Mouse (Mus musculus) MEL (cell line): ENCODE data around the gene Cpt1a. TPM values are rescaled to one million over a fixed set of nuclear protein-coding genes. Genes with fewer than 3 reads are reported as not detected.

ENCODE experiments used
- DNase-seq: peaks from one replicate; pipeline ENCODE4 v3.0.0; 2011; ENCODE audit warnings: low read depth, low spot score
- H3K27ac ChIP-seq: 2 replicates; pipeline ENCODE4 v1.5.1; 2012; ENCODE audit warnings: low read depth, mild to moderate bottlenecking, control low read depth, low read length, moderate library complexity; ENCODE audit not compliant: control insufficient read depth
- H3K27me3 ChIP-seq, 2 experiments: fragments of 150-350 bp in 1 of 2; sonication (generic) in 1 of 2; 2 replicates each; pipeline ENCODE4 v1.6.1; 2012; ENCODE audit warnings: low read length in 2 of 2, mild to moderate bottlenecking in 2 of 2, improper control_type of control experiment in 1 of 2, moderate library complexity in 1 of 2; ENCODE audit not compliant: insufficient read depth in 2 of 2, control insufficient read depth in 1 of 2
- H3K36me3 ChIP-seq, 2 experiments: 2 replicates each; pipeline ENCODE4 v1.6.1; 2012 to 2014; ENCODE audit warnings: low read length in 2 of 2, improper control_type of control experiment in 1 of 2, inconsistent platforms in 1 of 2, mild to moderate bottlenecking in 1 of 2; ENCODE audit not compliant: insufficient read depth in 2 of 2, control insufficient read depth in 1 of 2
- H3K4me1 ChIP-seq, 2 experiments: fragments of 150-350 bp in 1 of 2; sonication (generic) in 1 of 2; 2 replicates each; pipeline ENCODE4 v1.6.1; 2012; ENCODE audit warnings: low read length in 2 of 2, improper control_type of control experiment in 1 of 2, mild to moderate bottlenecking in 1 of 2; ENCODE audit not compliant: insufficient read depth in 2 of 2, control insufficient read depth in 1 of 2
- H3K4me3 ChIP-seq, 2 experiments: fragments of 150-350 bp in 1 of 2; sonication (generic) in 1 of 2; 2 replicates each; pipeline ENCODE4 v1.5.1; 2012; ENCODE audit warnings: low read depth in 2 of 2, low read length in 2 of 2, mild to moderate bottlenecking in 2 of 2, moderate library complexity in 2 of 2, control low read depth in 1 of 2, improper control_type of control experiment in 1 of 2; ENCODE audit not compliant: control insufficient read depth in 1 of 2, insufficient read depth in 1 of 2
- H3K79me2 ChIP-seq: 2 replicates; pipeline ENCODE4 v1.6.1; 2012; ENCODE audit warnings: mild to moderate bottlenecking, low read length, moderate library complexity; ENCODE audit not compliant: control insufficient read depth, poor library complexity, insufficient read depth
- H3K9ac ChIP-seq: 2 replicates; pipeline ENCODE4 v1.6.1; 2012; ENCODE audit warnings: low read depth, mild to moderate bottlenecking, control low read depth, low read length, moderate library complexity; ENCODE audit not compliant: control insufficient read depth, poor library complexity, severe bottlenecking
- H3K9me3 ChIP-seq: fragments of 150-350 bp; sonication (generic); replicated peaks from 2 replicates; pipeline ENCODE4 v1.6.1; 2012; ENCODE audit warnings: mild to moderate bottlenecking, low read length, improper control_type of control experiment, moderate library complexity; ENCODE audit not compliant: insufficient read depth
- CHD2 ChIP-seq: IDR thresholded peaks from 2 replicates; pipeline ENCODE4 v1.6.1; 2011; ENCODE audit warnings: low read length, improper control_type of control experiment
- ETS1 ChIP-seq: IDR thresholded peaks from 2 replicates; pipeline ENCODE4 v1.6.1; 2012; ENCODE audit warnings: low read depth, mild to moderate bottlenecking, inconsistent platforms, low read length, improper control_type of control experiment, moderate library complexity
- GATA1 ChIP-seq: IDR thresholded peaks from 2 replicates; pipeline ENCODE4 v1.6.1; 2011; ENCODE audit warnings: low read depth, low read length, improper control_type of control experiment
- JUND ChIP-seq: IDR thresholded peaks from 2 replicates; pipeline ENCODE4 v1.6.1; 2011; ENCODE audit warnings: low read depth, mild to moderate bottlenecking, improper control_type of control experiment, low read length
- KAT2A ChIP-seq: conservative IDR thresholded peaks from 2 replicates; pipeline ENCODE4 v1.6.1; 2012; ENCODE audit warnings: low read depth, low read length, improper control_type of control experiment, inconsistent platforms
- MAX ChIP-seq: IDR thresholded peaks from 2 replicates; pipeline ENCODE4 v1.6.1; 2011; ENCODE audit warnings: low read length, improper control_type of control experiment
- MEF2A ChIP-seq: IDR thresholded peaks from 2 replicates; pipeline ENCODE4 v1.6.1; 2014; ENCODE audit warnings: low read depth, mild to moderate bottlenecking, inconsistent platforms, low read length, improper control_type of control experiment; ENCODE audit not compliant: poor library complexity, insufficient replicate concordance, severe bottlenecking; ENCODE audit errors: extremely low read depth
- MXI1 ChIP-seq: IDR thresholded peaks from 2 replicates; pipeline ENCODE4 v1.6.1; 2011; ENCODE audit warnings: mild to moderate bottlenecking, low read depth, low read length, improper control_type of control experiment
- MYC ChIP-seq: IDR thresholded peaks from 2 replicates; pipeline ENCODE4 v1.6.1; 2011; ENCODE audit warnings: low read depth, mild to moderate bottlenecking, low read length, improper control_type of control experiment, moderate library complexity
- NELFE ChIP-seq: IDR thresholded peaks from 2 replicates; pipeline ENCODE4 v1.6.1; 2011; ENCODE audit warnings: low read depth, low read length, improper control_type of control experiment
- RCOR1 ChIP-seq: IDR thresholded peaks from 2 replicates; pipeline ENCODE4 v1.6.1; 2012; ENCODE audit warnings: low read depth, mild to moderate bottlenecking, inconsistent platforms, low read length, improper control_type of control experiment
- SIN3A ChIP-seq: IDR thresholded peaks from 2 replicates; pipeline ENCODE4 v1.6.1; 2012; ENCODE audit warnings: low read length, improper control_type of control experiment, inconsistent platforms
- SMC3 ChIP-seq: IDR thresholded peaks from 2 replicates; pipeline ENCODE4 v1.6.1; 2011; ENCODE audit warnings: low read depth, low read length, improper control_type of control experiment
- TAL1 ChIP-seq: IDR thresholded peaks from 2 replicates; pipeline ENCODE4 v1.6.1; 2012; ENCODE audit warnings: mild to moderate bottlenecking, inconsistent platforms, low read length, moderate library complexity, mixed read lengths
- TBP ChIP-seq: IDR thresholded peaks from 2 replicates; pipeline ENCODE4 v1.8.0; 2011; ENCODE audit warnings: low read depth, low read length, improper control_type of control experiment
- TCF12 ChIP-seq: IDR thresholded peaks from 2 replicates; pipeline ENCODE4 v1.6.1; 2014; ENCODE audit warnings: low read depth, mild to moderate bottlenecking, inconsistent platforms, low read length, improper control_type of control experiment, moderate library complexity
- UBTF ChIP-seq: IDR thresholded peaks from 2 replicates; pipeline ENCODE4 v1.6.1; 2012; ENCODE audit warnings: low read depth, mild to moderate bottlenecking, inconsistent platforms, low read length, improper control_type of control experiment, moderate library complexity, borderline replicate concordance; ENCODE audit not compliant: insufficient read depth
- USF1 ChIP-seq: IDR thresholded peaks from 2 replicates; pipeline ENCODE4 v1.6.1; 2014; ENCODE audit warnings: low read depth, mild to moderate bottlenecking, inconsistent platforms, low read length, improper control_type of control experiment, moderate library complexity
- USF2 ChIP-seq, 2 experiments: IDR thresholded peaks; 2 replicates each; pipeline ENCODE4 v1.6.1; 2011 to 2012; ENCODE audit warnings: improper control_type of control experiment in 2 of 2, low read length in 2 of 2, borderline replicate concordance in 1 of 2, inconsistent platforms in 1 of 2, low read depth in 1 of 2, mild to moderate bottlenecking in 1 of 2; ENCODE audit not compliant: insufficient read depth in 1 of 2
- ZC3H11A ChIP-seq: IDR thresholded peaks from 2 replicates; pipeline ENCODE4 v1.6.1; 2012; ENCODE audit warnings: low read depth, mild to moderate bottlenecking, inconsistent platforms, low read length, improper control_type of control experiment
- ZKSCAN1 ChIP-seq: IDR thresholded peaks from 2 replicates; pipeline ENCODE4 v1.6.1; 2012; ENCODE audit warnings: low read depth, mild to moderate bottlenecking, inconsistent platforms, low read length, improper control_type of control experiment, moderate library complexity
- ZMIZ1 ChIP-seq: IDR thresholded peaks from 2 replicates; pipeline ENCODE4 v1.6.1; 2012; ENCODE audit warnings: low read depth, mild to moderate bottlenecking, inconsistent platforms, low read length, improper control_type of control experiment, moderate library complexity
- polyA plus RNA-seq, 2 experiments: library from polyadenylated mRNA; stranded (reverse) in 1 of 2; unstranded in 1 of 2; fragments of >175 nt in 1 of 2; fragments of >200 nt in 1 of 2; gene quantifications; 2 replicates each; pipeline versions ENCODE4 v1.2.1 to v1.2.4; 2012; ENCODE audit warnings: low replicate concordance in 2 of 2, low read depth in 1 of 2; ENCODE audit not compliant: insufficient read length in 2 of 2, insufficient read depth in 1 of 2, missing spikeins in 1 of 2
- total RNA-seq: library from RNA; depleted of rRNA; stranded (reverse); fragments of 300-350 nt; gene quantifications from 2 replicates; pipeline ENCODE4 v1.2.3, GENCODE M21; 2012

The Cpt1a gene
- total and polyA plus RNA-seq, 3 experiments, result 16.1 to 40.4 TPM; not detected in 1

DNA sequence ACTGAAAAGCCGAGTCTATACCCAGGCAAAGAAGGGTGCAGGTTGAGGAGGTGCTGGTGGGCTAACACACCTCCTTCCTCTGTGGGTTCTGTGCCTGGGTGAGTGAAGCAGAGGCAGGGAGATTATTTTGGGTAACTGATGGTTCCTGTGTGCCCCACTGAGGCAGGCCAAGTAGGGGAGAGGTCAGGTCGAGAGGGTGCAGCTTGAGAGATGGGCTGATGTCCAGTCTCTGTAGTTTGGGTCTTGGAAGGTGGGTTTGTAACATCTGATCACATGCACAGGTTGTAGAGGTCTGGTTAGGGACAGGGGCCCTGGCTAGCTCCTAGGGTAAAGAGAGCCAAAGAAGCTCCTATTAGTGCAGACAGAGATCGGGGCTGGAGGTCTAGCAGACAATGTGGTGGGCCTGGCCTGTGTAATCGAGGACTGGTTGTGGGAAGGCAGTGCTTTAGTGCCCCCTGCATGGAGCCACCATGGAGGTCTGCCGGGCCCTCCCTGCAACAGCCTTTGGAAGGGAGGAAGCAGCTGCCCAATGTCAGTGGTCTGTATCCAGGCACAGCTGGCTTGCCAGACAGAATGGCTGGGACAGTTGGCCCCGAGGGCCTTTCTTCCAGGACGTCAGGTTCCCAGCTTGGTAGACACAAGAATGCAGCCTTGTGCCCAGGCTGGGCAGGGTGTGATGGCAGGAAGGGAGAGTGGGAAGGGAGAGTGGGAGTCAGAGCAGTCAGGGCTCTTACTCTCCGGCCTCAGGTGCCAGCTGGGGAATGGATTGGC, 14.5 kb downstream of the Cpt1a start:
- no peak for TF ChIP-seq ZC3H11A
- no peak for TF ChIP-seq SIN3A
- TF ChIP-seq ETS1, result no peak
- TF ChIP-seq SMC3, result no peak
- TF ChIP-seq RCOR1, result no peak
- TF ChIP-seq USF2 (IDR thresholded peaks at IDR 0.05; ENCODE audit: borderline replicate concordance in 1 of 2, insufficient read depth in 1 of 2, low read depth in 1 of 2, low read length in 2 of 2), result no peak
- no peak for TF ChIP-seq CHD2
- Histone ChIP-seq H3K27ac (no peak overlapping the region), H3K4me3 (no peak overlapping the region), H3K9ac (no peak overlapping the region), H3K79me2 (no peaks in the 10 kb centered on the region), H3K27me3 (no peaks in the 10 kb centered on the region), H3K9me3 (no peaks in the 10 kb centered on the region), H3K4me1 (peaks cover 10 to 23% of the 10 kb centered on the region in 2 experiments), H3K36me3 (peaks cover 0 to 22% of the 10 kb centered on the region in 2 experiments; a peak in 2 of 4 replicates)
- DNase-seq, result no peak

DNA sequence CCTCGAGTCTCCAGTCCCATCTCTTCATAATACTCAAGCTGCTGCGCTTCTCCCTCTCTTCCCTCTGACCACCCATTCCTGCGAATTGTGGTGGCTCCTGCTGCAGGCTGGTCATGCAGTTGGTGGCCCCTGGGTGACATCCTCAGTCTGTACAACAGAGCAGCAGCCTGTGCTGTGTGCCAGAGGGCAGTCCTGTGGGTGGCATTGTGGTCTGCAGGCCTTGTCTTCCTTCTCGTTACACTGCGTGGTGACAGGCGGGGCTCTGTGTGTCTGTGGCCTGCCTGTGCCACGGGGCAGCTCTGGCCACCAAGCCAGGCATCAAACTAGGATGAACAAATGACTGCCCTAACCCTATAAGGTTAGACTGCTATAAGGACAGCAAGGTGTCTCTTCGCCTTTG, 17.1 kb downstream of the Cpt1a start:
- TF ChIP-seq TCF12 (no peak), MYC (no peak), TAL1 (no peak), MEF2A (no peak), UBTF (no peak), SIN3A (no peak), ZKSCAN1 (no peak), JUND (no peak), MXI1 (no peak), TBP (no peak), USF2 (IDR thresholded peaks at IDR 0.05; ENCODE audit: borderline replicate concordance in 1 of 2, insufficient read depth in 1 of 2, low read depth in 1 of 2, low read length in 2 of 2) (no peak), ETS1 (no peak), ZMIZ1 (no peak), MAX (no peak), KAT2A (no peak), GATA1 (no peak), NELFE (no peak), USF1 (no peak)
- H3K9me3 ChIP-seq, result no peaks in the 10 kb centered on the region
- peaks cover 2 to 10% of the 10 kb centered on the region in 2 experiments for H3K4me1 ChIP-seq
- H3K79me2 ChIP-seq, result no peaks in the 10 kb centered on the region
- H3K27ac ChIP-seq, result no peak overlapping the region
- no peak overlapping the region for H3K4me3 ChIP-seq
- no peak for DNase-seq
- H3K36me3 ChIP-seq, result peaks cover 0 to 8% of the 10 kb centered on the region in 2 experiments; a peak in 2 of 4 replicates
- H3K27me3 ChIP-seq, result no peaks in the 10 kb centered on the region
- no peak overlapping the region for H3K9ac ChIP-seq
